Mouse (Mus musculus) bone marrow macrophage, adult 2 months (primary cell): Measurements from ENCODE around the gene Ssu72. TPM values are rescaled to one million over a fixed set of nuclear protein-coding genes. Genes with fewer than 3 reads are reported as not detected.

Experiments used
- H3K27ac ChIP-seq: 2 replicates; pipeline ENCODE4 v1.5.1; 2012; ENCODE audit warnings: low read depth, low read length; ENCODE audit not compliant: insufficient read depth
- H3K4me1 ChIP-seq: 2 replicates; pipeline ENCODE4 v1.6.1; 2012; ENCODE audit warnings: low read length; ENCODE audit not compliant: control insufficient read depth, insufficient read depth
- H3K4me3 ChIP-seq: 2 replicates; pipeline ENCODE4 v1.5.1; 2012; ENCODE audit warnings: mild to moderate bottlenecking, low read length, moderate library complexity; ENCODE audit not compliant: insufficient read depth
- CTCF ChIP-seq: IDR thresholded peaks from 2 replicates; pipeline ENCODE4 v1.5.1; 2012; ENCODE audit warnings: low read depth, mild to moderate bottlenecking, low read length, moderate library complexity
- POLR2A ChIP-seq: IDR thresholded peaks from 2 replicates; pipeline ENCODE4 v1.6.1; 2012; ENCODE audit warnings: mild to moderate bottlenecking, low read depth, low read length, borderline replicate concordance
- polyA plus RNA-seq: library from polyadenylated mRNA; stranded (reverse); fragments of >200 nt; gene quantifications from 2 replicates; pipeline ENCODE4 v1.2.4, GENCODE M21; 2012; ENCODE audit not compliant: missing spikeins, insufficient read depth, insufficient read length

Ssu72 gene
- polyA plus RNA-seq, 1 experiment: 107 TPM

DNA sequence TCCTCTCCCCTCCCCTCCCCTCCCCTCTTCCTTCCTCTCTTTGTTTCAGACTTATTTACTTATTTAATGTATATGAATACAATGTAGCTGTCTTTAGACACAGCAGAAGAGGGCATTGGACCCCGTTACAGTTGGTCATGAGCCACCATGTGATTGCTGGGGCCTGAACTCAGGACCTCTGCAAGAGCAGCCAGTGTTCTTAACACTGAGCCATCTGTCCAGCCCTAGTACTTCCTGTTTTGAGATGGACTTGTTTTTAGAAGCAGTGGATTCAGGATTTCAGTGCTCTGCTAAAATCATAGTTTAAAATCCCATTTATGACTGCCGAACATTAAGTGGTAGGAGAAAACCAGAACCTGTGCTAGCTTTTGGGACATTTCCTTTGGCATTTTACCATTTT is 4.0 kb downstream of the Ssu72 start:
- no peak overlapping the region for H3K4me3 ChIP-seq
- H3K4me1 ChIP-seq: peaks cover 37% of the 10 kb centered on the region
- H3K27ac ChIP-seq: peak overlapping the region; percentile 98
- TF ChIP-seq CTCF: no peak
- TF ChIP-seq POLR2A: no peak

DNA sequence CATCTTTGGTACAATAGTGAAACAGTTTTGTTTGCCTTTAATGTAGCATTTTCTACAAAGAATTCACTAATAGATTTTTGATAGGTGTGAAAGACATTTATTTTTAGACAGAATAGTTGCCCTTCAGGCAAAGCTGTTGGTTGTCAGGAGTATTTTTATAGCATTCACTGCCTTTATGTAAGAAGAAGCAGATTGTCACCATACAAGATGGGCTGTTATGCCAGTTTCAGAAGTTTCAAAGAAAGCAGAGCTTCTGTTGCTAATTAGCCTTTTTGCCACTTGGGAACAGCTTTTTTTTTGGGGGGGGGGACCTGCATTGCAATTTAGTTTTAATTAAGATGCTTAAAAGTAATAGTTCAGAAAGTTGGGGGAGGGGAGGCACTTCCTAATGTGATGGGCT is 4.4 kb downstream of the Ssu72 start:
- peak overlapping the region; percentile 98 for H3K27ac ChIP-seq
- TF ChIP-seq CTCF (no peak), POLR2A (no peak)
- no peak overlapping the region for H3K4me3 ChIP-seq
- peaks cover 35% of the 10 kb centered on the region for H3K4me1 ChIP-seq

DNA sequence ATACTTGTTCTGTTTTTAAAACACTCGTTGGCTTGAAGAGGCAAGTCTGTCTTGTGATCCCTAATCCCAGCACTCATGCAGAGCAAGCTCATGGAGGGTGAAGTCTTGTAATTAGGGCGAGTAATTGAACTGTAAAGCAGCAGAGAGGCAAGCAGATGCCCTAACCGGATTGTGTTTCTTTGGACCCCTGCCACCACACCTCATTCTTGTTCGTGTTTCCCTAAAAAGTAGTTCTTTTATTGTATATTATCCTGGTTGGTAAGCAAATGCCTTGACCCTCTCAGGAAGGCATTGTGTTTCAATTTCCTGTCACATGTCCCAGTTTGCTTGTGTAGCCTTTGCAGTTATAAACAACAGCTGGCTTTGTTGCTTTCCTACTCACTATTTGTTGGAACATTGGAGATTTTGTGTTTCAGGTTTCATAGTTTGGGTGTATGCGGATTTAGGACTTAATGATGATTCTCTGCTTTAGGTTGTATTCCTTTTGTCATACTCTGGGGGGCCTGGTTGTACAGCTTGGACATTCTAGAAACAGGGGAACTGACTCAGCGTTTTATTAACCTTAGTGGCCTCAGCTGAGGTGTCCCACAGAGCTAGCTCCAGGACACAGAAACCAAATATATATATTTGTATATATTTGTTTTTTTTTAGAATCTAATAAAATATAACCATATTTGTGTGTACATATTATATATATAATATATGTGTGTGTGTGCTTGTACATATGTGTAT is 6.1 kb downstream of the Ssu72 start:
- Histone ChIP-seq H3K4me1 (peaks cover 35% of the 10 kb centered on the region), H3K27ac (peak overlapping the region; percentile 98), H3K4me3 (peak overlapping the region; percentile 21; the same call in 1 of the 2 replicates)
- TF ChIP-seq CTCF: no peak
- TF ChIP-seq POLR2A: no peak

DNA sequence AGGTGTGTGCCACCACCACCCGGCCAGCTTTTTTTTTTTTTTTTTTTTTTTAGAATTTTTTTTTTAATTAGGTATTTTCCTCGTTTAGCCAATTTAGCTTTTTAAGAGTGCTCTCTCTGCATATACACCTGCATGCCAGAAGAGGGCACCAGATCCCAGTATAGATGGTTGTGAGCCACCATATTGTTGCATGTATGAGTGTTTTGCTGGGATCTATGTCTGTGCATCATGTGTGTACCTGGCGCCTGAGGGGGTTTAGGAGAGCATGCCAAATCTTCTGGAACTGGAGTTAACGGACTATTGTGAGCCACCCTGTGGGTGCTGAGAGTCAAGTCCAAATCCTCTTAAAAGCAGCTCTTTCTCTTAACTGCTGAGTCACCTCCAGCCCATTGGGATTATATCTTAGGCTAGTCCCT is 17.1 kb downstream of the Ssu72 start:
- no peak overlapping the region for H3K27ac ChIP-seq
- 0 out of 2 replicates have a peak, but pooled peaks cover 2% of the 10 kb centered on the region for H3K4me1 ChIP-seq
- no peak overlapping the region for H3K4me3 ChIP-seq
- TF ChIP-seq CTCF: no peak
- no peak for TF ChIP-seq POLR2A

DNA sequence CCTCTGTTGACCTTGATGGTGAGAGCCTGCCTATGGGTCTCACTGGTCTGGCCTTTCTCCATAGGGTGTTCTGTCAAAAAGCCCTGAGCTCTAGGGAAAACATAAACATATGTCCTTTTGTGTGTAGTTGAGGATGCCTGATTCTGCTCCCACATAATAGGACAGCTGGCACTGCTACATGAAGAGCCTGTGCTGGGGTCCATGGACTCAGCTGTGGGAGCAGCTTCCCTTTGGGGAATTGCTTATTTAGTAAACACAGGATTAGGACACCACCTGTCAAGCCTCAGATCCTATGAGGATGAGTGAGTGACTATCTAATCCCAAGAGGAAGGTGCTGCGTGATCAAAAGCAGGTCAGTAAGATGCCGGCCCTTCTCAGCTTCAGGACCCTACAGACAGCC is 23.4 kb downstream of the Ssu72 start:
- no peak overlapping the region for H3K27ac ChIP-seq
- no peak overlapping the region for H3K4me3 ChIP-seq
- H3K4me1 ChIP-seq: peaks cover 17% of the 10 kb centered on the region
- no peak for TF ChIP-seq CTCF
- no peak for TF ChIP-seq POLR2A

DNA sequence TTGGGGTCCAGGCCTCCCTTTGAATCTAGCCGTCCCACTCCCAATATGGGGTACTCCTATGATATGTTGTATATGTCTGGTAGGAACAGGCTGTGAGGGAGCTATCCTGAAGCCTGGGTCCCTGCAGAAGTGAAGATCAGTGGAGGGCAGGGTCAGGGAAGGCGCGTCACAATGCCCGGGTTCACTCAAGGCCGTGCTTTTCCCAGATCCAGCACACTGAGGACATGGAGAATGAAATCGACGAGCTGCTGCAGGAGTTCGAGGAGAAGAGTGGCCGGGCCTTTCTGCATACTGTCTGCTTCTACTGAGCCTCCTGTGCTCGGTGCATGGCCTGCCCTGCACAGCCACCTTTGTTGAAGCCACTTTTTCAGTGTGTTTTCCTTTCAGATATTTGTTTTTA is 28.7 kb downstream of the Ssu72 start:
- no peak overlapping the region for H3K4me3 ChIP-seq
- H3K4me1 ChIP-seq: peaks cover 34% of the 10 kb centered on the region
- peak overlapping the region; percentile 81 for H3K27ac ChIP-seq
- TF ChIP-seq CTCF (no peak), POLR2A (no peak)

DNA sequence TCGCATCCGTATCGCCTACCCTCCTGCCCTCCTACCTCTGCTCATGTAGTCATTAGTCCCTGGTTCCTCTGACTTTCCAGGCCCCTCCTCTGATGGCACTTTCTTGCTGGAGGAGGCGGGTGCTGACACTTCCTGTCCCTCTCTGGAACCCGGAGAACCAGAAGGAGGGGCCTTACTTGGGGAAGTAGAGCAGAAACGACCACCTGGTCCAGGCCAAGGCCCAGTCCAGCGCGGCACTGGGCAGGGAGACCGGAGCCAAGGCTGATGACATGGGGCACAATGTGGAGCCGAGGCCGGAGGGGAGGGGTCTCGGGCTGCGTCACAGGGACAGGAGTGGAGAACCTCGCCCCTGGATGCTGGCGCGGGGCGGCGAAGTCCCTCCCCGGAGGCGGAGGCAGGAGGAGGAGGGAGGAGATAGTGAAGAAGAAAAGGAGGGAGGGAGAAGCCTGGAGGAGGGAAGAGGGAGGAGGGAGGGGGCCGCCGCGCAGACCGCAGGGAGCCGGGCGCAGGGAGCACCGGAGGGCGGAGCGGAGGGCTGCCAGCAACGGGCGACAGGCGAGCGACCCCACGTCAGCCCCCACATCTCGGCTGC is 29.8 kb downstream of the Ssu72 start, which contains the start of gene Tmem240:
Tmem240 (plus strand) TSS at position 451 of the 592 bp plus-strand sequence.
- TF ChIP-seq CTCF (no peak), POLR2A (no peak)
- H3K4me3 ChIP-seq: peak within 1 kb of the TSS; percentile 77
- peaks cover 34% of the 10 kb centered on the region for H3K4me1 ChIP-seq
- peak within 1 kb of the TSS; percentile 85 for H3K27ac ChIP-seq

DNA sequence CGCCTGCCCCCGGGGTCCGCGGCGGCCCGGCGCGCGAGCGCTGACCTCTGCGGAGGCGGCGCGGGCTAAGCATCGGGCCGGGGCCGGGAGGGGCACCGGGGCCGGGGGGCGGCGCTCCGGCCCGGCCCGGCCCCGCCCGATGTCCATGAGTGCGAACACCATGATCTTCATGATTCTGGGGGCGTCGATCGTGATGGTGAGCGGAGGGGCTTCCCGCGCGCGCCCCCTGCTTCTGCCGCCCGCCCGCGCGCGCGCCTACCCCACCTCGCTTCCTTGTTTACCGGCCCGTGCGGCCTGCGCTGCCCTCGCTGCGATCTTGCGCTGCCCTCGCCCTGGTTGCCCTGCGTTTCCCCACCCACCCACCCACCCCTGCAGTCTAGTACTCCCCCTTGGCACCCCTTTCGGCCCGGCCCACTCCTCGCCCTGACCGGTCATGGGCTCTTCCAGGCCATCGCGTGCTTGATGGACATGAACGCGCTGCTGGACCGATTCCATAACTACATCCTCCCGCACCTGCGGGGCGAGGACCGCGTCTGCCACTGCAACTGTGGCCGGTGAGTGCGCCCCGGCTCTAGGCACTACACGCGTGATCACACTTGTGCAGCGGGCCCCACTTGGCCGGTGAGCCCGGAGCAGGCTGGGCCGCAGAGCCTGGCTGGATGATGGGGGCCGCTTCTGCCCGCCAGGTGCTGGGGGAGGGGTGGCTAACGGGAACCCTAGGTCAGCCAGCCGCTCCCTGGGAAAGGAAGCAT is 30.5 kb downstream of the Ssu72 start:
- peaks cover 34% of the 10 kb centered on the region for H3K4me1 ChIP-seq
- H3K27ac ChIP-seq: peak overlapping the region; percentile 85
- peak overlapping the region; percentile 77 for H3K4me3 ChIP-seq
- TF ChIP-seq POLR2A: no peak
- TF ChIP-seq CTCF: no peak

DNA sequence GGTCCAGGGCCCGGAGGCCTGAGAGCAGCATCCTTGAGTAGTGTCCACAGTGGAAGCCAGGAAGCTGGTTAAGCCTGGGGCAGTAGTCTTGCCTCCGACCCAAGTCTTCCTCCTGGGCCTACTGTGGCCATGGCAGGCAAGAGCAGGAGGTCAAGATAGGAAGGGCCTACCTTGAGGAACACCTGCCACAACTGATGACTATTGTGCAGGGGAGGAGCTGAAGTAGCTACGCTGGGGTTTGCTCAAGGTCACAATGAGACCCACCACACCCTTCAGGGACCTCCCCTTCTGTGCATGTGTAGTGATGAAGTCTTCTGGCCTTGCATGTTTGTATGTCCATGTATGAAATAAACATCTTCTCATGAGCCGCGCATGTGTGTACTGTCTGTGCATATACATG is 31.2 kb downstream of the Ssu72 start:
- H3K27ac ChIP-seq: no peak overlapping the region

More for the DNA sequence above, 31.2 kb downstream of the Ssu72 start:
- H3K4me1 ChIP-seq: peaks cover 34% of the 10 kb centered on the region
- TF ChIP-seq POLR2A (no peak), CTCF (no peak)
- peak overlapping the region; percentile 77 for H3K4me3 ChIP-seq
